Mouse (Mus musculus): ENCODE measurements around the gene Lnx2. TPM values are rescaled to one million over a fixed set of nuclear protein-coding genes. Genes with fewer than 3 reads are reported as not detected.

Lnx2 gene
- total RNA-seq, 2 experiments from 2014 or later: 19.1 to 19.8 TPM

DNA sequence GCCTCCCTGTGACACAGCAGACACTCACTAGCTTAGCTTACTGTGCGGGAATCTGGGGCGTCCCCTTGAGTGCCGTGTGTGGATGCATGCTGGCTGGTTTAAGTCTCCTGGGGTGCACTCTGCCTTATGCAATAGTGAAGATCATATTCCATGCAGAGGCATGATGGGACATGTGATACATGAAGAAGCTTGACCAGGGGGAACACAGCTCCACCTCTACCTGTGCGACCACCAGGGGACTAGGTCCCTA is 24.2 kb downstream of the Lnx2 start:
- no peak for DNase-seq (ENCODE audit: low spot score in 2 of 2)

DNA sequence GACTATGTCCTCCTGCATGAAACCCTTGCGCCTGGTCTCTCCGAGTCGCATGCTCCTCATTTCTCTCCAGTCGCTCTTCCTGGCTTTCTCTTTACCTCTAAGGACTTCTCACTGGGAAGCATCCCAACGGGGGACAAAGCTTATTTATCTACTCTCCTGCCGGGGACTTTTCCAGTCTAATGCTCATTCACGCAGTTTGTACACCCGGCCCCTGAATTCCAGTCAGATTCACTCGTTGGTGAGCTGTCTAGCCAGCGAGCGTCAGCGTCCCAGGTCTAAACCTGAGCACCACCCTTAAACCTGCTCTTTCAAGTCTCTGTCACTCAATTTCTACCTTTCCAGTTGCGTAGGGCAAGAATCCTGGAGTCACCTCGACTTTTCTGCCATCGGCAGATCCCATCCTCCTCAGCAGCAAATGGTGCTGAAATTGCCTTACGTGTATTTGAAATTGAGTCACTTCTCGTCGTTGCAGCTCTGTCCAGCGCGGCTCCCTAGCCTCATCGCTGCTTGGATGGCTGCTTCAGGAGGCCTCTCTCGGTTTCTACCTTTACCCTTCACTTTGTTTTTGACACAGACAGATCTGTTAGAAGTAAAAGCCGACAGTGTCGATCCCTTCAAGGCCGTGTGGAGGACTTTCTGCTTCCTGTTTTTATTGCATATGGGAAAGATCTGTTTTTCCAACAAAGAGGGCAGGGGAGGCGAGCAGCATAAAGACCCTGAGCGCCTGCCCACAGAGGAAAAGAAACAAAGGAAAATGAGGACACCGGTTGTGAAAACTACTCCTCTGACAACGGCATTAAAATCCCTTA is 24.7 kb downstream of the Lnx2 start:
- no peak for DNase-seq (ENCODE audit: low spot score in 2 of 2)

DNA sequence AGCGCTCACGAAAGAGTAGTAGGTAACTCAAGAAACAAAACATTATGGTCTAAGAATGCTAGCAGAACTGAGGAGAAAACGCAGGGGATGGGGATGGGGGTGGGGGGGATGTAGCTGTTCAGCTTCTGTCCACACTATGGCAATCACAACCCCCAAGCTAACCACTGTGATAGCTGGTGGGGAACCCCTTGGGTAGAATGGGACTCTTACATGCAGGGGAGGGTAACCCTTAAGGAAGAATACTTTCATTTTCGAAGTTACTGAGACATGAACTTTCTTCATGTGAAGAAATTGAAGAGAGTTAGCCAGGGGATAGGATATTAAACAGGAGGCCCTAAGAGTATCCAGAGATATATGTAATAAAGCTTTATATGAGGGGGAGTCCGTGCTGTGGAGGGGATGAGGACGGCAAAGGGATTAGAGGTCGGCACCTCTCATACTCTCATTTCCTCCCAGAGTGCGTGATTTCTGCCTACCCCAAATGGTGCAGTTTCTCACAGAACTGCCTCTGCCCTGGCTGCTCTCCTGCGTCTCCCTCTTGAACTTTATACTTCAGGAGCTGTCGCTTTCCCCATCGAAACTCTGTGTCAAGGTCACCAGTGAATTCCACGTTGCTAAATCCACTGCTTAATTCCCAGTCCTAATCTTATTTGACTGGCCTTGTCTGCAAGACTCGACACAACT is 25.4 kb downstream of the Lnx2 start:
- DNase-seq (ENCODE audit: low spot score in 2 of 2): no peak

DNA sequence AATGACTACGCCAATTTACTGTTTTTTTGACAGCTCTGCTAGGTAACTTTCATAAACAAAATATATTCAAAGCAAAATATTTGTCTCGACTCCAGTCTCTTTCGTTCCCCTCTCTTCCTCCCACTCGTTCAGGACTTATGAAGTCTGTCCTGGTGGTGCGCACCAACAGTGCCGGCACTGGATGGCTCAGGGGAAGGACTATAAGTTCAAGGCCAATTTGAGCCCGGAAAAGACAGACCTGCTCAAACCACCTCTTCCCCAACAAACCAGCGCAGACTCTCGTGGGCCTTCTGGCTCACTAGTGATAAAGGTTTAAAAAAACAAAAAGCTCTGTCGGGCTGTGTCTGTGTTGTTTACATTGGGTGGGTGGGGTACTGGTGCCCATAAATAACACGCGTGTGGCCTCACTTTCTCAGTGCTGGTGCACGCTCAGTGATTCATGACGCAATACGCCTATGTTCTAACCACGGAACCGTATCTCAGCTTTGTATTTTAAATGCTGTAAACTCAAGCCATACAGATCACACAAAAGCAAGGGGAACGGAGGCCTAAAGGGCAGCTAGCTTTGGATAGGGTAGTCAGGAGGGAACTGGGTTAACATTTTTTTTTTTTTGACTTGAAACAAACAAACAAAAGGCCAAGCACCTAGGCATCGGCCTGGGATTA is 26.7 kb downstream of the Lnx2 start:
- no peak for DNase-seq (ENCODE audit: low spot score in 2 of 2)

DNA sequence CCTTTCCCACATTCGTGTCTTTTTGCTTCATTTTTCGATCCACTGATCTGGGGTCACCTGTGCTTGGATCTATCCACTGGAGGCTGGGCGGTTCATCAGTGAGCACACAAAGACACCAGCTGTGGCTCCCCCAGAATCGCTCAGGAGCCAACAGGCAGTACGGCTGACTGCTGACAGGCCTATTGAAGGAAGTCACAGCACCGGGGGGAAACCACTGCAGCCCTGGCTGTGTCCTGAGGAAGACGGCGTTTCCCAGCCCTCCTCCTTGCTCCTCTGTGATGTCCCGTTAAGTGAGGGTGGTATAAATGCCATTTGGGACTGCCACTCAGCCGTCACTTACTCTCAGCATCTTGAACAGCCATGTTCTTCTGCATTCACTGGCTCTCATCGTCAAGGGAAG is 30.5 kb downstream of the Lnx2 start:
- no peak for DNase-seq (ENCODE audit: low spot score in 2 of 2)

DNA sequence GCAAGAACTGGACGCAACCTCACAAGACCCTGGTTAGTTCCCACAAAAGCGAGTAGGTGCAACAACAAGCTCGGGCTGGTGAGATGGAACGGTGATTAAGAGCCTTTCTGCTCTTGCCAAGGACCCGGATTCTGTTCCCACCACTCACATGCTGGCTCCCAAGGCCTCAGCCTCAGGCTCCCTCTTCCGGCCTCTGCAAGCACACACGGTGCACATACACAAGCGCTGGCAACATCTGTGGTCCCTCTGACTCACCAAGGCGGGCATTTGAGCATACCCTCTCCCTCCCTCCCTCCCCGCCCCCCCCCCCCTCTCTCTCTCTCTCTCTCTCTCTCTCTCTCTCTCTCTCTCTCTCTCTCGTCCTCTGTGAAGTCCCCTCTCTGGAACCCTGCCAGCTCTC is 31.1 kb downstream of the Lnx2 start:
- DNase-seq (ENCODE audit: low spot score in 2 of 2): no peak

DNA sequence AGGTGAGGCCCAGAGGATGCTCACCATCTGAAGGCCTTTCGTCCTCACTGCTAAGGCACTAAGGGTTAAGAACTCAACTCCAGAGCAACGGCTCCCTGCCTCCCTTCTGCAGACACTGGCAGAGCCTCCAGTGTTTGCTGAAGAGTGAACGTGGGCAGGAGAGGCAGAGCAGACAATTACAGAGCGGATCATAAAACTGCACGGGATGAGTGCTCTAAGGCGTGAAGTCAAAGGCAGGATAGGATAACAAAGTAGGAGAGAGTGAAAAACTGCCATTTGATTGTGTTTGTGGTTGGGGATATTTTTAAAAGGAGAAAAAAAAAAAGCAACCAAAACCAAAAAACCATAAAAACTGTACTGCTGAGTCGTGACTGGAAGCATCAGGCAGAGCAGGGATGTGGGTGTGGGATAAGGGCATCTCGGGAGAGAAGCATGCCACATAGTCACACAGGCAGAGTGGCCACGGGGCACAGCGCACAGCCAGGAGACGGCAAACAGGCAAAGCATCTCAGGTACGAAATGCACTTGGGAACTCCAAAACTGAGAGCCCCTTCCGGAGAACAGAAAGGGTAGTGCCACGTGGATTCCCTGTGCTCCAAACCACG is 33.0 kb downstream of the Lnx2 start:
- DNase-seq (ENCODE audit: low spot score in 2 of 2): no peak

DNA sequence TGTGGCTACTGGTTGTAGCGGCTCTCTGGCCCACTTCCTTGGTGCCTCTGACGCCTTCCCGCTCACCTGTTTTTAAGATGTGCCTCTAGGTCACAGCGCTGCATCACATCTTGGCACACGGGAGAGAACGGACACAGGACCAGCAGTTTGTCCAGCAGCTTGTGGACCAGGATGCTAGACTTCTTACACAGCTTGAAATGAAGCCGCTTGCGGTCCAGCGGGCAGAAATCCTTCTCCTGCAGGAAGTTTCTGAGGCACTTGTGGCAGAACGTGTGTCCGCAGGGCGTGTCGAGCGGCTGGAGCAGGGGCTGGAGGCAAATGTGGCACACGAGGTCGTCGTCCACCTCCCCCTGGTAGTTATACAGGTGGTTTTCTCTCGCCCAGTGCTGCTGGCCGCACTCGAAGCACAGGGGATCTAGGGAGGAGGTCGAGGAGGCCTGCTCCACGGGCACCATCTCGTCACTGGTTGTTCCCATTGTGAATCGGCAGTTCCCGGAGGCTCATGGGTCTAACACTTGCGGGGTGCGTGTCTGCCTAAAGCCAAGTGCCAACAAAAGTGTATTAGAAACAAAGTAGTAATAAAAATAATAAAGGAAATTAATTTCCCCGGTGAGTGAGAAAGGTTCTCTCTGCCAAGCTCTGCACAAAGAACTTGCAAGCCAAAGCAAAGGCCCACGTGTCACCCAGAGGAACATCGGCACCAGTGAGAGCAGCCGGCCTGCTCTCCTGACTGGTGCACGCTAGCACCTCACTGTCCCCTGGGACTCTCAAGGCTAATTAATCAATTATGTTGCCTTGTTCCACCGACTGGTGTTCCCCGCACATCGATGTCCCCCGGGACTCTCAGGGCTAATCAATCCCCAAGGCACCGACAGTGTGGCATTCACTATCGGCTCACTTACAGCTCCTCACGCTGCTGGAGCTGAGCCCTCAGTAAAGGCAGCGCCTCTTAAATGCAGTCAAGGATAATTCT is 34.1 kb downstream of the Lnx2 start:
- no peak for DNase-seq (ENCODE audit: low spot score in 2 of 2)

DNA sequence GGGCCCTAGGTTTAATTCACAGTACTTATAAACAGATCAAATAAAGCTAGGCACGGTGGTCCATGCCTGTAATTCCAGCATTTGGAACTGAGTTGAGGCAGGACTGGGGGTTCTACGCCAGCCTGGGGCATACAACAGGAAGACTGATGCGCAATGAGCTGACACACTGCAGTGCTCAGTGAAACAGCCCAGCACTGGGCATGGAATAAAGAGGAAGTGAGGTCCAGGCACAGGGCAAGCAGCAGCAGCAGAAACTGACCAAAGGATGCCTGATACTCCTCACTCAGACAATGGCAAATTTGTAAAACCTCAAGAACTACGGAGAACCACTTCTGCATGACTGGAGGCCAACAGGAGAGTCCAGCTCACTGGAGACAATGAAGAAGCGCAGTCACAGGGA is 37.0 kb downstream of the Lnx2 start:
- DNase-seq (ENCODE audit: low spot score in 2 of 2): no peak

DNA sequence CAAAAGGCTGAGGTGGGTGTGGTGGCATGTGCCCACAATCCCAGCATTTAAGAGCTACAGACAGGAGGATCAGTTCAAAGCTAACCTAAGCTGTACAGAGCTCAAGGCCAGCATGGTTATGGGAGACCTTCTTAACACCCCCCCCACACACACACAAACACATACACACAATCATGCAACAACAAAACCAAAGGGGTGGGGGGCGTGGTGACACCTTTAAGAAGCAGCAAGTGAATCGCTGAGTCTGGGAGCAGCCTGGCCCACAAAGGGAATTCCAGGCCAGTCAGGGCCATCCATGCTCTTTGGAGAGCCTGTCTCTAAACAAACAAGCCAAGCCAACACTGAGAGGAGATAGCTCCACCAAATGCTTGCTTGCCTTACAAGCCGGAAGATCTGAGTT is 38.8 kb downstream of the Lnx2 start:
- DNase-seq (ENCODE audit: low spot score in 2 of 2): no peak

DNA sequence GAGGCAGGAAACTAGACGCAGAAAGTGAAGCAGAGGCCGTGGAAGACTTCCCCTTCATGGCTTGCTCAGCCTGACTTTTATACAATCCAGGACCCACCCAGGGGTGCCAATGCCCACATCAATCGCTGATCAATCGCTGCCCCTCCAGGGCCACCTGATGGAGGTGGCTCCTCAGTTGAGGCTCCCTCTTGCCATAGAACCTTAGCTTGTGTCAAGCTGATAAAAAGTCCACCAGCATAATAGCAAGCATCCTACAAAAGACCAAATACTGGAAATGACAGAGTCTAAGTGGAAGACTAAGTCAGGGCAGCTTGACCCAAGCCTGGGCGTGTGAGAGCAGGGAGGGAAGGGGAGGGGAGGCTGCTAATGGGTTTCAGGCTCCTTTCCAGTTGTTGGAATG is 39.7 kb downstream of the Lnx2 start:
- DNase-seq (ENCODE audit: low spot score in 2 of 2): no peak

DNA sequence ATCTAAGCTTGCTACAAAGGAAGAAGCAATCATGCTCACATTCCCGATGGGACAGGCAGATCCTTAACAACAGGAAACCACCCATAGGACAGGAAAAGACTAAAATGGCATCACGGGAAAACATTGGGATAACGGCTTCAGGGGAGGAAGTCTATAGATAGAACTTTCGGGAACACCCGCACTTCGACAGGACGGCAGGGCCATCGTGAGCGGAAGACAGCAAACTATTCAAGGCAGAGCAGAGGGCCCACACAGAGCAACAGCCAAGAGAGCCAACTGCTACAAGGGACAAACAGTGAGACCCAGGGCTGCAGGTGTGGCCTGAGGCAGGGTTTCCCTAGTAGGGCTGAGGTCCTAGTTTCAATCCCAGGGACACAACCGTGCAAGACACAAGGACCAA is 40.4 kb downstream of the Lnx2 start:
- no peak for DNase-seq (ENCODE audit: low spot score in 2 of 2)

DNA sequence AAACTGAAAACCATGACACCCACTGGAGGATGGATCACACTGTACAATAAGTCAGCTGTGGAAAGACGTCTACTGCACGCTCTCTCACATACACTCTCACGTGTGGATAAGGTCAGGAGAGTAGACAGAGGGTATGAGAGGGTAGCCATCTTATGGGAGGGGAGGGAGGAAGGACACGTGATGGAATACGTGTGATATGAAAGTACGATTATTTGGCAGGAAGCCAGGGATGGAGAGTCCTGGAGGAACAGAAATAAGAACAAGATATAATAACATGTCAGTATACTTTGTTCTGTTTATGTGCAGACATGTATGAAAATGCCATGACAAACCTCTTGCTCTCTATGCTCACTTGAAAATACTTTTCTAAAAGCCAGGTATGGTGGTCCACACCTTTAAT is 41.1 kb downstream of the Lnx2 start:
- no peak for DNase-seq (ENCODE audit: low spot score in 2 of 2)

DNA sequence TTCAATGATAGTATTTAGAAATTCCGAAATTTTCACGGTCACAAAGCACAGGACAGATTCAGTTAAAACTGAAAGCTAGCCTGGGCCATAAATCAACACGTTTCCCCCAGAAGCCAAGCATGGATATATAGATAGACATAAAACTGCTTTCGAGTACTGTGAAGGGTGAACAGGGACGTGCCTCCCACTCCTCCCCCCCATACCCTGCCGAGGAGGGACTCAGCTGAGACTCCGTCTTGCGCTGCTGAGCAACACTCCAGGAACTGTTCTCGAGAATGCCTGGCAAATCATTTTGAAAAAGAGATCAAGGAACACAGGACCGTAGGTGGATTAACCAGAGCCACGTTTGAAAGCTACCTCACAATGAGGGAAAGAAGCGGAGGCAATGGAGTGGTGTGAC is 42.1 kb downstream of the Lnx2 start:
- DNase-seq (ENCODE audit: low spot score in 2 of 2): no peak

DNA sequence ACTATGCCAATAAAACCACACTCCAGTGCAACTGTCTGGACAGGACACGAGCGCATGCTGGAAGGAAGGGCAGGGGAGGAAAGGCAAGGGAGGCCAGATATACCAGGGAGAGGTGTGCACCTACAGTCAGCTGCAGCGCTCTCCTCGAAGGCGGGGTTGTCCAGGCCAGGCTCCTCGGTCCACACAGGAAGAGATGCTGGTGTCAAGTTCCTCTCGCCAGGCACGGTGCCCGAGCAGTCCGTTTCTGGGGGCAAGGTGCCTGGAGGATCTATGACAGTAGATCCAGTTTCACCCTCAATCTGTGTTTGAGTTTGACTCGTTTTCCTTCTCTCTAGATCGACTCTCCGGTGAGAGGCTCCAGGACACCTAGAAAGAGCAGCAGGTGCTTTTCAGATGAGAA is 43.2 kb downstream of the Lnx2 start:
- DNase-seq (ENCODE audit: low spot score in 2 of 2): no peak

DNA sequence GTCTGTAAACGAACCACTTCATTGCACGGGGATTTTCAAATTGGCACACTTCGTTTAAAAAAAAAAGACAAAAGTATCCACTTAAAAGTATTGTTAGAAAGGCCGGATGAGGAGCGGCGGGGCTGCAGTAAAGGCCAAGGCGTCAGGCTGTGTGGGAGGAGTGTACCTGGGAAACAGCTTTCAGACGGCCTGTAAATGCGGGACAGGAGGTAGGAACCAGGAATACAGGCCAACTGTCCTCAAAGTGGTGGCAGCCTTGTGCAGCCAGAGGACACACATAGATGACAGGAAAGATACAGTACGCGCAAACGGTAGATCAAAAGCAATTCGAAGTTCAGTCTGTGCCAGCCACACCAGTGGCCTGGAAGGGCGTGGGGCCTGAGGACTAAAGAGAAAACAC is 45.1 kb downstream of the Lnx2 start:
- DNase-seq (ENCODE audit: low spot score in 2 of 2): no peak

DNA sequence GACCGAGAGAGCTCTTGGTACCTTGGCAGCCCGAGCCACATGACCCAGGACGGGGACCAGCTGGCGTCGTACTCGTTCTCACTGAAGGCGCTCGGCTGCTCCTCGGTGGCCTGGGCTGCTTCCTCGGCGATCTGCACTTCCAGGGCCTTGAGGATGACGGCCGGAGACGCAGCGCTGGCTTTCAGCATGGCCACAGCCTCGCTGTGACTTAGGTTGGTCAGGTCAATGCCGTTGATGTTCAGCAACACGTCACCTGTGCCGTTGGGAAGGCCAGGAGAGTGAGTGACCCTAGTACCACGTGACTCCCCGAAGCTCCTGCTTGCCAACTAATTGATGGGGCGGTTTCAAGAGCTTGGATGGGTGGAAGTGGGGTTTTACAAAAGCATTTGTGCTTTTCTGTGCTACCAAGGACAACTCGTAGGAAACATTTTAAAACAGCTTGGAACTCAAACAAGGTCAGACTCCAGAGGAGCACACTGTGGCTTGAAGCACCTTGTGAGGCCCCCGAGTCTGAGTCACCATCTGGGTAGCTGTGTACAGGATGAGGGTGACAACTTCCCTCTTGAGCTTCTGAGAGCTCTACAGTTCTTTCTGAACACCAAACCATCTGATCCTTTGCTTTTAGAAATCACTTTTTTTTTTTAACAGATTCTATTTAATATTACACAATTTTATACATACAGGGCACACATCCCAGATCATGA is 51.9 kb downstream of the Lnx2 start:
- peak in 1 of 2 experiments; percentile 15 for DNase-seq (ENCODE audit: low spot score in 2 of 2)

DNA sequence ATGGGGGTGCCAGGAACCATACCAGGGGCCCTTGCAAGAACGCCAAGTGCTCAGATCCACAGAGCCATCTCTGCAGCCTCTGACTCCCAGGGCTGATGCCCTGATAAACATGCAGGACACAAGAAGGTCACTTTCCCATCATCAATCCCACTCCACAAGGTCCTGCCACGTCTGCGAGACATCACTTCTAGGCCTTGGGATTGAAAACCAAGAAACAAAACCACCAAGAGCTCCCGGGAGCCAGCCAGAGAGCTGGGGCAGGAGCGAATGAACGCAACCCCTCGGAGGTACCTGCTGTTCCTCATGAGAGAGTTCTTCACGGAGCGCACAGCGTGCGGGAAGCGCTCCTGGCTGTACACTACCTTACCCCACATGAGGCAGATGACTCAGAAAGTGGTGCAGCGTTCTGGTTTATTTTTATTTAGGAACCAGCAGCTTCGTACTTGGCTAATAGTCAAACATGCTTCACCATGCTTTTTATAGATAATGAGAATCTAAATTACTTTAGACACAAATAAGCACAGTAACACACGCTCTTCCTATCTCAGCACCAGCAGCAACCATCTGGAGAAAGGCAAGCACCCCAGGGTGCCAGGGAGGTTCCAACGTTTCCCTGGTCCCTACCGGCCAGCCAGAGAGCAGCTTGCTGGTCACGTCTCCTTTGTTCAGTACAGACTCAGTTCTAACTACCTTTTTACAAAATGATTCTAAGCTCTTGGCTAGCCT is 53.0 kb downstream of the Lnx2 start:
- DNase-seq (ENCODE audit: low spot score in 2 of 2): no peak

DNA sequence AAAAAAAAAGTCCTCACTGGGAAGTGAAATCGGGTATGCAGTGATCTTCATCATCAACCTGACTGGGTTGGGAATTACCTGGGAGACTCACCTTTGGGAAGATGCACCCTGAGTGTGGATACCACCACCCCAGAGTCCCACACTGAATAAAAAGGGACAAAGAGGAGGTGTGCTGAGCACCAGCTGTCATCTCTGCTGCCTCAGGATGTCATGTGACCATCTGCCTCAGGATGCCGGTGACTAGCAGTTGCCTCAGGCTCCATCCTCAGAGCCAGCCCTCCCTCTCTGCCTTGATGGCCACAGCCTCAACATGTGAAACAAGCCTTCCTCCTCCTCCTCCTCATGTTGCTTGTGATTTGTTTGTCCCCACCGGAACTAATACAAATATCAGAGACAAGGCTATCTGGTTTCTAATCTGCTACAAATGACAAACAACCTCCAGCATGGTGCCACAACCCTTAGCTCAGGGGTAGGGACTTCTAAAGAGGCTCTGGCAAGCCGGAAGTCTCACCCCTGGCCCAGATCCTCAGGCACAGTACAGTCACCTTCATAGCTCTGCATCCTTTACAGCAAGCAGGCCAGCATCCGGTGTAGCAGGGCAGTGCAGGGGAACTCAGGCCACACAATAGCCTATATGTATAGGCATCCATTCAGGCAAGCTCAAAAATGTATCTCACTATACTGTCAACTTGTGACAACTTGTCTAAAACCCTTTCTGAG is 54.7 kb downstream of the Lnx2 start:
- no peak for DNase-seq (ENCODE audit: low spot score in 2 of 2)

All from adrenal gland, postnatal 4 days (tissue).